Mouse (Mus musculus) bone marrow macrophage, adult 2 months (primary cell): ENCODE data around the gene Umad1.

Experiments
- CTCF ChIP-seq: IDR thresholded peaks from 2 replicates; pipeline ENCODE4 v1.5.1; 2012; ENCODE audit warnings: low read depth, mild to moderate bottlenecking, low read length, moderate library complexity
- POLR2A ChIP-seq: IDR thresholded peaks from 2 replicates; pipeline ENCODE4 v1.6.1; 2012; ENCODE audit warnings: mild to moderate bottlenecking, low read depth, low read length, borderline replicate concordance

DNA sequence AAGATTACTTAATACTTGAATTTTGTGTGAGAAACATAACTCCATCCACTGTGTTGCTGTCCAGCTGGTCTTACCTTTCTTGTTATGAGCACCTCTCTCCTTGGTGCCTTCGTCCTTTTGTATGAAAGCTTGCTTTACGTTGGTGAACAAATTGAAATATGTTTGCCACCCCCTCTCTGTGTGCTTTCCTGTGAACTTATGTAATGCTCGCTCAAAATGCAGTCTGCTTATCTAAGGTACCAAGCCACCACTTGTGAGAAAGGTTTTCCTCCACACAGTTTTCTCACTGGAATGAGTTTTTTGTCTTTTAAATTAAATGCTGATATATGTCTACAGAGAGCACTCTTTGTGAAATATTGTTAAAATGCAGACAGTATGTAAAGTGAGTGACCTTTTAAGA lies 30.5 kb upstream of the Umad1 start:
- TF ChIP-seq CTCF (no peak), POLR2A (no peak)
